Mouse (Mus musculus): Measurements from ENCODE around the gene Slc18b1. TPM values are rescaled to one million over a fixed set of nuclear protein-coding genes. Genes with fewer than 3 reads are reported as not detected.
"Not testable (repeated sequence)": the region's sequence is repeated elsewhere in the genome, so short reads cannot be mapped to it uniquely, and the experiment has no call there.

The Slc18b1 gene
- 18.2 and 19.1 TPM in 2 replicates for polyA plus RNA-seq (2015; fragmentation: Nextera tagmentation; extraction: Ambion mirVana)

DNA sequence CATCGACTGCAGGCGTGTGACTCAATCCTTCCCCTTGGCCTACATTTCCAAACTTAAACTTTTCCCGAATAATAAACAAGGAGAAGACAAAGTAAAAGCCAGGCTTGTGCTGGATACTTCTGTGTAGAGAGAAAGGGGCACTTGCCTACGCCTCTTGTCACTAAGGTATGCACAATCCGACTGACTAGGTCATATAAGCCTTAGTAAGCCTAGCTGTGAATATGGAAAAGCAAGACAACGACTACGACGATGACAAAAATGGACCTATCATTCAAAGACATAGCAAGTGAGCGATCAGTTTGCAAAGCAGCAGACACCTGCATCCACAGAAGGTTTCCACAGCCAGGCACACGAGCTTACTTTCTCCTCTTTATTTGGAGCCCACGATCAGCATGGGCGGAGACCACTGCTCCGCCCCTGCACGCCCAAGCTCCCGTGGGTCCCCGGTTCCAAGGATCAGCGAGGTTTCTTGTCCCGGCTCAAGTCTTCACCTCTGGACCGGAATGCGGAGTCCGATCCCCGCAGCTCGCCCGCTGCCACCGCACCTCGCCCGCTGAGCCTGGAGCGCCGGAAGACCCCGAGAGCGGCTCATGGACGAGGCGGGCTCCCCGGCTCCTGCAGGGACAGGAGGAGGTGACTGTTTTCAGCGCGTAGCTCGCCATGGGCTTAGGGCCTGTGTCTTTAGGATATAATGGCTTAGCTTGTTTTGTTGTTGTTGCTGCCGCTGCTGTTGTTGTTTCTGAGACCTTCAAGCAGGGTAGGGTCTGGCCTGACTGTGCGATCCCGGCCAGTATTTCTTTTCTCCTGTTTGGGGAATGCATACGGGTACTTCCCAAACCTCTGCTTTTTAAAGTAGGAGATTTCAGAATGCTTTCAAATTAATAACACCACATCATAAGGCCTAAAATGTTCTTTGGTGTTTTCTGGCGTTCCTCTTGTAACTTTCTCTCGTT lies at the start of gene Slc18b1:
TSS of gene Slc18b1 (plus strand) at position 436 of the 953 bp plus-strand sequence.
- 6% methylated on average over 43 of the region's 43 CpGs for WGBS
- Histone ChIP-seq H3K4me3 (replicated peaks) (peak within 1 kb of the TSS; percentile 75), H3K4me1 (0 out of 2 replicates have a peak, but pooled peaks cover 14% of the 10 kb centered on the region), H3K27ac (peak within 1 kb of the TSS; percentile 59), H3K4me2 (peak within 1 kb of the TSS; percentile 65), H3K9me3 (replicated peaks) (no peaks in the 10 kb centered on the region), H3K36me3 (peaks cover 18% of the 10 kb centered on the region), H3K27me3 (no peaks in the 10 kb centered on the region), H3K9ac (peak within 1 kb of the TSS; percentile 84)
- ATAC-seq (replicated peaks; ENCODE audit: low FRiP score): peak; percentile 57

DNA sequence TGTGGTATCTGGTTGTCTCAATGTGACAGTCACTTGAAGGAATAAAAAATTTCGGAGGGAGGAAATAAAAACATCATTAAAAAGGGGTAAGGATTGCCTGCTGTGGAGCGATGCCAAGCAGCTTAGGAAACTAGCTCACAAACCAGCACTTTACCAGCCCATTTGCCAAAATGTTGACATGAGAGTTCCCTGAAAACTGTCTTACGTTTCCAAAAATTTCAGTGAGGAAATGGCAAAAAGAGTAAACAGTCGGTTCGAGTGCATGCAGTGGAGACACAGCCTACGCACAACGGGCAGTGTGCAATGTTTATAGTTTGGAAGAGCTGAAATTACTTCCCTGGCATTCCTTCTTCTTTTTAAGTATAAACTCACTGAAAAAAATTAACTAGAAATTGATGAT lies 42.6 kb upstream of the Slc18b1 start:
- Histone ChIP-seq H3K27me3 (no peaks in the 10 kb centered on the region), H3K4me3 (replicated peaks) (no peak overlapping the region), H3K9me3 (replicated peaks) (no peaks in the 10 kb centered on the region), H3K4me1 (no peaks in the 10 kb centered on the region), H3K36me3 (no peaks in the 10 kb centered on the region), H3K9ac (no peak overlapping the region), H3K4me2 (no peak overlapping the region), H3K27ac (no peak overlapping the region)
- 70% methylated on average over 7 of the region's 7 CpGs for WGBS
- no peak for ATAC-seq (replicated peaks; ENCODE audit: low FRiP score)

DNA sequence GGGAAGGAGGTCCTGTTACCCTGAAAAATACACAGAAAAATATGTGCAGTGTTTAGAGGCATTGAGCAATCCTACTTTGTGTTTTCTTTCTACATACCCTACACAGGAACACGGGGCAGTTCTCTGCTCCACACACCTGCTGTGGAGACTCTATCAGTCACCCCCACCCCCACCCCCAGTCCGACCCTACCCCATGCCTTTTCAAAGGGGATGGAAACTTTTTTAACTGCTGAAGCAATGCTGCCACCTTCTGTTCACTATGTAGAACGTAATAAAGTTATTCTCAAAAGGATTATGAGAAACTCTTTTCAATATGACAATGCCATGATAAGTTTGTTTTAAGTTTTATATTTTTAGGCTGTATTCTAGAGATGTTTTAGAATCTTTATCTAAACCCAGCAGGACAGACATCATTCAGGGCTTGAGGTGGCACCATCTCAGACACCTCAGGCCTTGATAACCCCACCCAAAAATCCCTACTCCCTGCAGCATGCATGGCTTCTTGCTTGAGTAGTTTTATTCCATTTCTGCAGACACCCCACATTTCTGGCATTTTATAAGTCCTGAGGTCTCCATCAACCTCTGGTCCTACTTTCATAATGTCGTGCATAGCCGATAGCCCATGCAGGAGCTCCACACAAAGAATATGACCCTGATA lies 19.4 kb upstream of the Slc18b1 start:
- no peak overlapping the region for H3K27ac ChIP-seq
- H3K36me3 ChIP-seq: peaks cover 4% of the 10 kb centered on the region; the same call in 1 of the 2 replicates
- H3K9ac ChIP-seq: no peak overlapping the region
- H3K4me1 ChIP-seq: no peaks in the 10 kb centered on the region
- H3K4me3 ChIP-seq (replicated peaks): no peak overlapping the region
- H3K4me2 ChIP-seq: no peak overlapping the region
- no peaks in the 10 kb centered on the region for H3K9me3 ChIP-seq (replicated peaks)
- ATAC-seq (replicated peaks; ENCODE audit: low FRiP score): no peak; the same call in 1 of the 2 replicates
- WGBS: 34% methylated on average over 5 of the region's 5 CpGs
- no peaks in the 10 kb centered on the region for H3K27me3 ChIP-seq

DNA sequence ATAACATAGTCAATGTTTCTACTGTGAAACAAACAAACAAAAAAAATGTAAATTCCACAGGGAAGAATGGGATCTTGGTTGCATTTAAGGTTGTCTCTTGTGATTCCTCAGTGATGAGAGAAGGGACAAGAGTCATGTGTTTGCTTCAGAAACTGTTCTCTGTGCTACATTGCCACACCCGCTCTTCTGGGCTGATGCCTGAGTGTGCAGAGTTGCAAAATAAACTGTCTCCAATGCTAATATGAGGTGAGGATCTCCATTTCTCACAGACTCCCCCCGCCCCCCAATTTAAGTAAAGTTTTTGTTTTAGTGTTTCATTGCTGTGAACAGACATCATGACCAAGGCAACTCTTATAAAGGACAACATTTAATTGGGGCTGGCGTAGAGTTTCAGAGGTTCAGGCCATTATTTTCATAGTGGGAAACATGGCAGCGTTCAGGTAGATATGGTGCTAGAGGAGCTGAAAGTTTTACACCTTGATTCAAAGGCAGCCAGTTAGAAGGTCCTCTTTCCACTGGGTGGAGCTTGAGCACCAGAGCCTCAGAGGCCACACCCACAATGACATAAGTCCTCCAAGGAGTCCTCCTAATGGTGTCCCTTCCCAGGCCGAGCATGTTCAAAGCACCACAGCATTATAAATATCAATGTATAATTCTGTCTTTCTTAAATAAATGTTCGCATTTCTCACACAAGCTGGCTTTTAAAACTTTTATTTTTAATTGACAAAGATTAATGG lies 16.1 kb upstream of the Slc18b1 start:
- Histone ChIP-seq H3K36me3 (peaks cover 35% of the 10 kb centered on the region), H3K27ac (no peak overlapping the region), H3K27me3 (no peaks in the 10 kb centered on the region), H3K9ac (no peak overlapping the region), H3K4me3 (replicated peaks) (no peak overlapping the region), H3K4me2 (no peak overlapping the region), H3K4me1 (peaks cover 16% of the 10 kb centered on the region), H3K9me3 (replicated peaks) (no peaks in the 10 kb centered on the region)
- WGBS: 78% methylated on average over 6 of the region's 6 CpGs
- ATAC-seq (replicated peaks; ENCODE audit: low FRiP score): peak; percentile 65

DNA sequence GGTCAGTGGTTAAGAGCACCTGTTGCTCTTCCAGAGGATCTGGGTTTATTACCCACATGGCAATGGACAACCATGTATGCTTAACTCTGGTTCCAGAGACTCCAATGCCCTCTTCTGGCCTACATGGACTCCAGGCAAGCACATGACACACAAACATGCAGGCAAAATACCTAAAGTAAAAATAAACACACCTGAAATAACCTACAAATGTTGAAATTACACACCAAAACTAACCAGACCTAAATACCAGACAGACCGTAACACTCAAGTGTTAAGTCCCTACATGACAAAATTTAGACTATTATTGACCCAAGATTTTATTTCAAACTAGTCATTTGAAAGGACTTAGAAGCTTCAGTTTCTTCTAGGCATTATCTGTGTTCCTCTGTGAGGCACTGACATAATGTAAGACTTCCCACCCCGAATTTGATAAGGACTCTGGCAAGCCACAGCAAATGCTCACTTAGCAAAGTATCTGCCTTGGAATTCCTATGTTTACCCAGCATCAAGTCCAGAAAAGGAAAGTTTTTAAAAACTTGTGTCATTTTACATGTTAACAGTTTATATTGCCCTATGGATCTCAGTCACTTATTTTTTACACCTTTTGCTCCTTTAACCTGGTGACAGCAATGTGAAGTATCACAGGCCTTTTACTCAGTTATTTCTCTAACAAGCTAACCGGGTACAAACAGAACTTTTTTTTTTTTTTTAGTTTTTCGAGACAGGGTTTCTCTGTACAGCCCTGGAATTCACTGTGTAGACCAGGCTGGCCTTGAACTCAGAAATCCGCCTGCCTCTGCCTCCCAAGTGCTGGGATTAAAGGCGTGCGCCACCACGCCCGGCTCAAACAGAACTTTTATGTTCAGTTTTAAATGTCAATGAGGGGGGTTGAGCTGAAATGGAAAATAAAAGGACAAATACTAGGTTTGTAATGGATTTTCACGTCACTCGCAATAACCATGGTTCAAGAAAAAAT lies 14.7 kb upstream of the Slc18b1 start:
- WGBS: 83% methylated on average over 11 of the region's 11 CpGs
- H3K36me3 ChIP-seq: peaks cover 38% of the 10 kb centered on the region
- H3K27me3 ChIP-seq: no peaks in the 10 kb centered on the region
- no peak overlapping the region for H3K4me3 ChIP-seq (replicated peaks)
- H3K9ac ChIP-seq: no peak overlapping the region
- no peak overlapping the region for H3K4me2 ChIP-seq
- no peaks in the 10 kb centered on the region for H3K9me3 ChIP-seq (replicated peaks)
- no peak overlapping the region for H3K27ac ChIP-seq
- no peak for ATAC-seq (replicated peaks; ENCODE audit: low FRiP score)
- H3K4me1 ChIP-seq: peaks cover 24% of the 10 kb centered on the region

DNA sequence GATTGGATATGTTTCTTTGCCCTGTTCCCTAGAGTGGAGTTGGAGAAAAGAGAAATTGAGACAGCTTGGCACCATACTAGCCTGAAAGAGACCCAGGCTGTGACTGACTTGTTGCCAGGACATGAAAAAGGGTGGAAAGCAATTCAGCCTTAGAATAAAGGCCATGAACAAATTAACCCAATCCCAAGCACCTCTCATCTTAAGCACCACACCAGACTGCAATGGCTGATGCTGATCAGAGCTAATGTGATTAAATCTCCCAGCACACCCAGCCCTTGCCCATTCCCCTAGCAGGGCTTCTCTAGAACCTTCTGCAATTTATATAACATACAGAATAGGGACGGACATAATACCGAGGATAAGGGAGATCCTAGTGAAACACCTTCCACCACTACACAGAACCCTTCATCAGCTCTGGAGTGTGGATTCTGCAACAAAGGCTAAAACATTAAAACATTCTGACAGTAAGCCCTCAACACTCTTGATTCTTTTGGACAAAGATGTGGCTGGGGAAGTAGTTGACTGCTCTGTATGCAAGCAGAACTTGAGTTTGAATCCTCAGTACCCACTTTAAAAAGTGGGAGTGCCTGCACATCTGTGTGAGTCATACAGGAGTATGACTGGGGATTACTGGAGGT lies 13.8 kb upstream of the Slc18b1 start:
- Histone ChIP-seq H3K27ac (peak overlapping the region; percentile 18; the same call in 1 of the 2 replicates), H3K4me1 (peaks cover 25% of the 10 kb centered on the region), H3K4me3 (replicated peaks) (no peak overlapping the region), H3K9me3 (replicated peaks) (no peaks in the 10 kb centered on the region), H3K27me3 (no peaks in the 10 kb centered on the region), H3K9ac (no peak overlapping the region), H3K36me3 (peaks cover 38% of the 10 kb centered on the region), H3K4me2 (no peak overlapping the region)
- WGBS: 38% methylated on average over 2 of the region's 2 CpGs
- no peak for ATAC-seq (replicated peaks; ENCODE audit: low FRiP score)

DNA sequence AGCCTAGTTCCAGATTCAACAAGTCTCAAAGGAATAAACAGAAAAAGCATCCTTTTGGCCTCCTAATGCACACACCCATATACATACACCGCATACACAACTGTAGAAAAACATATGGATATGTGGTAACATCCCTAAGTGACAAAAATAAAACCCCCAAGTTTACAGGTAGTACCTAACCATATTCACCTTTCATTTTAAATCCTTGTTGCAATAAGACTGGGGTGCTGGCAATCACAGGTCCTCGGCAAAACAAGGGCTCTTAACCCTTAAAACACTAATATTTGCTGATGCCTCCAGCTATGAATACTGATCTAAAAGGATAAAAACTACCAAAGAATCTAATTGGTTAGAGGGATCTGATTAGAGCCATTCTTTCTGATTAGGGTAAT lies 13.3 kb upstream of the Slc18b1 start:
- H3K36me3 ChIP-seq: peaks cover 38% of the 10 kb centered on the region
- H3K4me2 ChIP-seq: no peak overlapping the region
- H3K9me3 ChIP-seq (replicated peaks): no peaks in the 10 kb centered on the region
- no peak for ATAC-seq (replicated peaks; ENCODE audit: low FRiP score)
- H3K4me1 ChIP-seq: peaks cover 30% of the 10 kb centered on the region
- H3K27ac ChIP-seq: no peak overlapping the region; the same call in 1 of the 2 replicates
- H3K4me3 ChIP-seq (replicated peaks): no peak overlapping the region
- H3K9ac ChIP-seq: no peak overlapping the region
- 20% methylated on average over 2 of the region's 2 CpGs for WGBS
- no peaks in the 10 kb centered on the region for H3K27me3 ChIP-seq

DNA sequence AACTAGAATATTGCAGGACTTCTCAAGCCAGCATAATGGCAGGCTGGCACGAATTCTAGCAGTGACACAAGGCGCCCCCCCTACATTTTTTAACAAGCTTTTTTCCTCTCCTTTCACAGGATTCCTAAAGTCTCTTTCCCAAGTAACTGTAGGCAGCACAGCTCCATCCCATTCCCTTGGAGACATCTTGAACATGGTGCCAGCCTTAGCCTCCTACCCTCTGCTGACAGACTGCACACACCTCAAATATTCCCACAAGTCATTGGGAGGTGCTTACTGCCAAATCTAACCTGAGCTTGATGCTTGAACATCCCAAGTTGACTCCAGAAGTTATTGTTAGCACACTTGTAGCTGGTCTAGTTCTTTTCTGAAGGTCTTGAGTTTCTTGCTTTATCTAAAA lies 12.7 kb upstream of the Slc18b1 start:
- no peak for ATAC-seq (replicated peaks; ENCODE audit: low FRiP score)
- no peaks in the 10 kb centered on the region for H3K27me3 ChIP-seq
- H3K9ac ChIP-seq: no peak overlapping the region
- peaks cover 33% of the 10 kb centered on the region for H3K4me1 ChIP-seq
- H3K4me2 ChIP-seq: no peak overlapping the region
- H3K9me3 ChIP-seq (replicated peaks): no peaks in the 10 kb centered on the region
- 0 out of 2 replicates have a peak overlapping the region, but pooled peaks have one; percentile 45 for H3K27ac ChIP-seq
- 54% methylated on average over 2 of the region's 2 CpGs for WGBS
- H3K36me3 ChIP-seq: peaks cover 36% of the 10 kb centered on the region
- H3K4me3 ChIP-seq (replicated peaks): no peak overlapping the region

DNA sequence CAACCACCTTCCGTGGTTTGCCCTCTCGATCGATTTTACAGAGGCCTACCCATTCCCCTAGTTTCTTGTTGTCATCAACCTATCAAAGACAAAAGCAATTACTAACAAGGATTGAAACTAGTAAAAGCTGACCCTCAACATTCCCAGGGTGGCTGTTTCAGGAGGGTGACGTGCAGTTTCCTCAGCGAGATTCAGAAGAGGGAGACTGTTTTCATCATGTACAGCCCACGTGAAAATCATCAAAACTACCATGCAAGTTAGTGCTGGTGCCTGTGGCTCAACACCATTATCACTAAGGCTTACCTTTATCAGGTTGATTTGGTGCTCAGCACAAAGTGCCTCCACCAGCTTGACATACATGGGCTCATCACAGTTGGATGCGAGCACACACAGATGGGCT lies 11.2 kb upstream of the Slc18b1 start:
- not testable (repeated sequence) for H3K27me3 ChIP-seq; ATAC-seq (replicated peaks; ENCODE audit: low FRiP score); H3K9me3 ChIP-seq (replicated peaks)
- peaks cover 33% of the 10 kb centered on the region for H3K4me1 ChIP-seq
- H3K9ac ChIP-seq: peak overlapping the region; percentile 93
- WGBS: 45% methylated on average over 7 of the region's 7 CpGs
- peaks cover 35% of the 10 kb centered on the region for H3K36me3 ChIP-seq
- H3K27ac ChIP-seq: 0 out of 2 replicates have a peak overlapping the region, but pooled peaks have one; percentile 72
- H3K4me2 ChIP-seq: peak overlapping the region; percentile 68
- peak overlapping the region; percentile 87 for H3K4me3 ChIP-seq (replicated peaks)

DNA sequence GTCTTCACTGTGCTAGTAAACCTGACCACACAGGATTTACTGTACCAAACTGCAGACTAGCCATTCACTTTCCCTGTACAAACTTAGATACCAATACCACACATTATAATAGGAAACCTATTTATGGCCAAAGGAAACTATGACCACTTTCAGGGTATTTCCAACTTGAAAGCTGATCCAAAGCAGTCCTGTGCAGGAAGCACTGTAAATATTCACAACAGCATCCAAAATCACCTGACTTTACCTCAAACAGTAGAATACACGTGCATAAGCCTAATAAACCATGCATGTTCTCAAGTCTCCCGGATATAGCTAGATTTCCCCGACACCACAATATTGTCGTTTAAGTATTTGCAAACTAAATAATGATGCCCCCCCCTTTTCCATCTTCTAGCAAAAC lies 10.7 kb upstream of the Slc18b1 start:
- H3K27ac ChIP-seq: peak overlapping the region; percentile 72
- ATAC-seq (replicated peaks; ENCODE audit: low FRiP score): no peak

More for the DNA sequence above, 10.7 kb upstream of the Slc18b1 start:
- under 1% methylated on average over 4 of the region's 4 CpGs for WGBS
- peaks cover 33% of the 10 kb centered on the region for H3K4me1 ChIP-seq
- H3K4me2 ChIP-seq: peak overlapping the region; percentile 68
- H3K9ac ChIP-seq: peak overlapping the region; percentile 93
- H3K9me3 ChIP-seq (replicated peaks): no peaks in the 10 kb centered on the region
- peaks cover 35% of the 10 kb centered on the region for H3K36me3 ChIP-seq
- H3K4me3 ChIP-seq (replicated peaks): peak overlapping the region; percentile 87
- H3K27me3 ChIP-seq: no peaks in the 10 kb centered on the region

Data from kidney, embryonic 15.5 days (tissue).